Mouse (Mus musculus): Measurements from ENCODE around the gene Gucy1b2.

DNA sequence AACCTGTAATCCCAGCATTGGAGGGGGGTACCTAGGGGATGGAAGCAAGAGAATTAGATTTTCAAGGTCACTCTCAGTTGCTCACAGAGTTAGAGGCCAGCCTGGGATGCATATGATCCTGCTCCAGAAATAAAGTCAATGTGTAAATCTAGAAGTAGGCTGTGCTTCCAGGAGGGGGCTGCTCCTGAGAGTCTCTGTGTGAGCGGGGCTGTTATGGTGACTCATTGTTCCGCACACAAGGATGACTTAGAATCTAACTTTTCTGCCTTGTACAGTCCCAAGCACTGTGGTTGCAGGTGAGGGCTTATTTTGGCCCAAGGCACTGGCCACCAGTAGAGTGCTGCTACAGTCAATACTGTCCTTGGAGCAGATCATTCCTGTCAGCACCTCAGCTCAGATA lies 76.7 kb downstream of the Gucy1b2 start:
- TF ChIP-seq POLR2A (IDR thresholded peaks at IDR 0.05; ENCODE audit: borderline replicate concordance, extremely low read depth, low read depth, low read length) (no peak), CTCF (IDR thresholded peaks at IDR 0.05; ENCODE audit: insufficient read depth, low read length) (no peak)

Data from lung, adult 2 months (tissue).